Mouse (Mus musculus) lung, adult 2 months (tissue): ENCODE data around the gene Cdh5.
A peak's percentile ranks its signal among the peaks of the same experiment; 100 is the strongest.

Experiments
- CTCF ChIP-seq: fragments of 200-500 bp; IDR thresholded peaks from 2 replicates; pipeline ENCODE4 v1.5.1; 2011; ENCODE audit warnings: mild to moderate bottlenecking, low read length, control low read depth; ENCODE audit not compliant: insufficient read depth
- POLR2A ChIP-seq: fragments of 200-500 bp; IDR thresholded peaks from 2 replicates; pipeline ENCODE4 v1.6.1; 2011; ENCODE audit warnings: low read depth, mild to moderate bottlenecking, control low read depth, low read length, borderline replicate concordance; ENCODE audit errors: extremely low read depth

- peak; percentile 64 for TF ChIP-seq CTCF
- TF ChIP-seq POLR2A, result no peak
Observed at GRCm38 (mm10) chr8:104085281-104085680, 16.1 kb upstream of the Cdh5 start.
